Mouse (Mus musculus) testis, adult 2 months (tissue): ENCODE data around the gene Sar1b.

Experiments
- CTCF ChIP-seq: fragments of 200-500 bp; IDR thresholded peaks from 2 replicates; pipeline ENCODE4 v1.5.1; 2012; ENCODE audit warnings: low read depth, mild to moderate bottlenecking, inconsistent platforms, low read length, moderate library complexity; ENCODE audit not compliant: control insufficient read depth, insufficient read depth, insufficient replicate concordance
- POLR2A ChIP-seq: fragments of 200-500 bp; IDR thresholded peaks from 2 replicates; pipeline ENCODE4 v1.6.1; 2012; ENCODE audit warnings: low read depth, mild to moderate bottlenecking, inconsistent platforms, low read length, moderate library complexity; ENCODE audit not compliant: control insufficient read depth

- no peak for TF ChIP-seq POLR2A
- TF ChIP-seq CTCF, result no peak
Measured at GRCm38 (mm10) chr11:51837164-51838153, 74.0 kb downstream of the Sar1b start.
